Mouse (Mus musculus): ENCODE data around the gene Tnnt3. TPM values are rescaled to one million over a fixed set of nuclear protein-coding genes. Genes with fewer than 3 reads are reported as not detected.

Gene Tnnt3
- polyA plus RNA-seq, 1 experiment, result 1.9 TPM

GRCm38 (mm10) chr7:142509518-142509917 lies 10.9 kb downstream of the Tnnt3 start:
- TF ChIP-seq POLR2A (IDR thresholded peaks at IDR 0.05; ENCODE audit: borderline replicate concordance, extremely low read depth, insufficient read depth, insufficient read length, poor library complexity, severe bottlenecking) (no peak), CTCF (IDR thresholded peaks at IDR 0.05; ENCODE audit: borderline replicate concordance, extremely low read depth, insufficient read depth, insufficient read length) (no peak)
- peak; percentile 36 for DNase-seq (ENCODE audit: low read depth)

- peak; percentile 81 for DNase-seq (ENCODE audit: low read depth)
- TF ChIP-seq POLR2A (IDR thresholded peaks at IDR 0.05; ENCODE audit: borderline replicate concordance, extremely low read depth, insufficient read depth, insufficient read length, poor library complexity, severe bottlenecking) (no peak), CTCF (IDR thresholded peaks at IDR 0.05; ENCODE audit: borderline replicate concordance, extremely low read depth, insufficient read depth, insufficient read length) (no peak)
These were observed 11.6 kb downstream of the Tnnt3 start for GRCm38 (mm10) chr7:142510021-142510777.

DNA sequence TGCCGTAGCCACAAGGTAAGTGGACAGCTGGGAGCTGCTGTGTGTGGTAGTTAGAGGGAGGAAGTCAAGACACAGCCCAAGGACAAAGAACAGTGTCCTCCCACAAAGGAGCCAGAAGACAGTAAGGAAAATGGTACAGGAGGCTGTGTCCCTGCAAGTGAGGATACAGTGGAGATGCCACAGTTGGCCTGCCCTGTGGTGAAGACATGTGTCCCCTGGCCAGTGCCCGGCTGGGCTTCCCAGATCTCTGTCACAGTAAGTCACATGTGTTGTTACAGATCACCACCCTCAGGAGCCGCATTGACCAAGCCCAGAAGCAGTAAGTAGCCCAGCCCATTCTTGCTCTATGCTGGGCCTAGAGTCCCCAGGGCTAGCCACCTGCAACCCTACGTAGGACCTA lies 15.4 kb downstream of the Tnnt3 start:
- DNase-seq (ENCODE audit: low read depth), result no peak
- no peak for TF ChIP-seq POLR2A (IDR thresholded peaks at IDR 0.05; ENCODE audit: borderline replicate concordance, extremely low read depth, insufficient read depth, insufficient read length, poor library complexity, severe bottlenecking)
- no peak for TF ChIP-seq CTCF (IDR thresholded peaks at IDR 0.05; ENCODE audit: borderline replicate concordance, extremely low read depth, insufficient read depth, insufficient read length)

GRCm38 (mm10) chr7:142516221-142516978 lies 17.8 kb downstream of the Tnnt3 start:
- peak; percentile 50 for DNase-seq (ENCODE audit: low read depth)

GRCm38 (mm10) chr7:142517531-142517930 lies 18.9 kb downstream of the Tnnt3 start:
- no peak for DNase-seq (ENCODE audit: low read depth)
- no peak for TF ChIP-seq CTCF (IDR thresholded peaks at IDR 0.05; ENCODE audit: borderline replicate concordance, extremely low read depth, insufficient read depth, insufficient read length)
- no peak for TF ChIP-seq POLR2A (IDR thresholded peaks at IDR 0.05; ENCODE audit: borderline replicate concordance, extremely low read depth, insufficient read depth, insufficient read length, poor library complexity, severe bottlenecking)

More at GRCm38 (mm10) chr7:142516221-142516978, 17.8 kb downstream of the Tnnt3 start:
- no peak for TF ChIP-seq CTCF (IDR thresholded peaks at IDR 0.05; ENCODE audit: borderline replicate concordance, extremely low read depth, insufficient read depth, insufficient read length)
- TF ChIP-seq POLR2A (IDR thresholded peaks at IDR 0.05; ENCODE audit: borderline replicate concordance, extremely low read depth, insufficient read depth, insufficient read length, poor library complexity, severe bottlenecking), result no peak

GRCm38 (mm10) chr7:142520331-142520730 lies 21.7 kb downstream of the Tnnt3 start:
- TF ChIP-seq CTCF (IDR thresholded peaks at IDR 0.05; ENCODE audit: borderline replicate concordance, extremely low read depth, insufficient read depth, insufficient read length), result no peak
- TF ChIP-seq POLR2A (IDR thresholded peaks at IDR 0.05; ENCODE audit: borderline replicate concordance, extremely low read depth, insufficient read depth, insufficient read length, poor library complexity, severe bottlenecking), result no peak
- DNase-seq (ENCODE audit: low read depth), result no peak

DNA sequence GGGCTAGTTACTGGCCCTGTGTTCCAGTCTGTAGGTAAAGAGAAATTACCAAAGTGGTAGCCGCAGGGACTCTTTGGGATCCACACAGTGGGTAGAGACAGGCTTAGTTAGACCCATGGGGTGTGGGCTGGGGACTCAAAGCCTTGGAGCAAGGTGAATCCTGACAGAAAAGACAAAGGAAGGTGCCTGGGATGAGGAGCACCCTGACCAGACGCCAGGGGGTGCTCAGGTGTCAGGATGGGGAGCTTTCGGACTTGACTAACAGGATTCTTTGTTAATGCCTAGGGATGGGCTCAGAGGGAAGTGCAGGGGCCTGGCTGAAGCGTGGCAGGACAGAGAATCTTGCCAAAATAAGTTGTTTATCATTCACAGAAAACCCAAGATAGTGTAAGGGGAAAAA lies 23.7 kb downstream of the Tnnt3 start:
- no peak for TF ChIP-seq POLR2A (IDR thresholded peaks at IDR 0.05; ENCODE audit: borderline replicate concordance, extremely low read depth, insufficient read depth, insufficient read length, poor library complexity, severe bottlenecking)
- TF ChIP-seq CTCF (IDR thresholded peaks at IDR 0.05; ENCODE audit: borderline replicate concordance, extremely low read depth, insufficient read depth, insufficient read length), result peak; percentile 40; the same call in 1 of the 2 replicates
- peak; percentile 27 for DNase-seq (ENCODE audit: low read depth)

GRCm38 (mm10) chr7:142523200-142523990 lies 24.8 kb downstream of the Tnnt3 start:
- TF ChIP-seq POLR2A (IDR thresholded peaks at IDR 0.05; ENCODE audit: borderline replicate concordance, extremely low read depth, insufficient read depth, insufficient read length, poor library complexity, severe bottlenecking), result no peak
- DNase-seq (ENCODE audit: low read depth), result no peak

- TF ChIP-seq POLR2A (IDR thresholded peaks at IDR 0.05; ENCODE audit: borderline replicate concordance, extremely low read depth, insufficient read depth, insufficient read length, poor library complexity, severe bottlenecking) (no peak), CTCF (IDR thresholded peaks at IDR 0.05; ENCODE audit: borderline replicate concordance, extremely low read depth, insufficient read depth, insufficient read length) (no peak)
- DNase-seq (ENCODE audit: low read depth), result peak; percentile 17
These were observed 26.9 kb downstream of the Tnnt3 start for GRCm38 (mm10) chr7:142525342-142526178.

- no peak for TF ChIP-seq POLR2A (IDR thresholded peaks at IDR 0.05; ENCODE audit: borderline replicate concordance, extremely low read depth, insufficient read depth, insufficient read length, poor library complexity, severe bottlenecking)
- no peak for TF ChIP-seq CTCF (IDR thresholded peaks at IDR 0.05; ENCODE audit: borderline replicate concordance, extremely low read depth, insufficient read depth, insufficient read length)
- no peak for DNase-seq (ENCODE audit: low read depth)
These were observed 30.7 kb downstream of the Tnnt3 start for GRCm38 (mm10) chr7:142529350-142529749.
